Mouse (Mus musculus) T-helper 2 cell (primary cell): Measurements from ENCODE around the gene Ywhag.

ENCODE experiments used
- in situ Hi-C: fragments of 300-600 bp; cut with MboI, MseI; formaldehyde crosslinking; loops from one replicate; pipeline ENCODE4 v1.15.1; 2025; ENCODE audit warnings: high pct_unique_total_duplicates

Gene Ywhag

GRCm38 (mm10) chr5:135951660-135952059, 17.2 kb upstream of the Ywhag start:
- in situ Hi-C loops, result no loop called here

GRCm38 (mm10) chr5:135950710-135951412, 16.4 kb upstream of the Ywhag start:
- in situ Hi-C loops, result no loop called here

- in situ Hi-C loops, result no loop called here
Observed at GRCm38 (mm10) chr5:135946621-135947020, 12.2 kb upstream of the Ywhag start.

GRCm38 (mm10) chr5:135945916-135946408, 11.5 kb upstream of the Ywhag start:
- in situ Hi-C loops, result no loop called here

GRCm38 (mm10) chr5:135942710-135943109, 8.3 kb upstream of the Ywhag start:
- in situ Hi-C loops, result no loop called here

- in situ Hi-C loops, result no loop called here
Observed at GRCm38 (mm10) chr5:135940587-135940986, 6.2 kb upstream of the Ywhag start.

- in situ Hi-C loops, result no loop called here
Observed at GRCm38 (mm10) chr5:135935641-135936190, 1.3 kb upstream of the Ywhag start.

- in situ Hi-C loops, result no loop called here
Observed at GRCm38 (mm10) chr5:135935176-135935523, 734 bp upstream of the Ywhag start.

- in situ Hi-C loops, result no loop called here
Observed at GRCm38 (mm10) chr5:135933900-135934441, 445 bp downstream of the Ywhag start.

GRCm38 (mm10) chr5:135933222-135933899, 1.1 kb downstream of the Ywhag start:
- in situ Hi-C loops, result no loop called here

GRCm38 (mm10) chr5:135932359-135932758, 2.1 kb downstream of the Ywhag start:
- in situ Hi-C loops, result no loop called here

GRCm38 (mm10) chr5:135931526-135931925, 2.9 kb downstream of the Ywhag start:
- in situ Hi-C loops, result no loop called here

- in situ Hi-C loops, result no loop called here
Observed at GRCm38 (mm10) chr5:135929685-135930424, 4.6 kb downstream of the Ywhag start.

- in situ Hi-C loops, result no loop called here
Observed at GRCm38 (mm10) chr5:135923901-135924300, 10.5 kb downstream of the Ywhag start.

- in situ Hi-C loops, result no loop called here
Observed at GRCm38 (mm10) chr5:135919902-135920301, 14.5 kb downstream of the Ywhag start.

- in situ Hi-C loops, result no loop called here
Observed at GRCm38 (mm10) chr5:135918593-135918992, 15.8 kb downstream of the Ywhag start.

- in situ Hi-C loops, result no loop called here
Observed at GRCm38 (mm10) chr5:135918059-135918437, 16.4 kb downstream of the Ywhag start.

- in situ Hi-C loops, result no loop called here
Observed at GRCm38 (mm10) chr5:135917327-135918058, 16.9 kb downstream of the Ywhag start.

GRCm38 (mm10) chr5:135916601-135917000, 17.8 kb downstream of the Ywhag start:
- in situ Hi-C loops, result no loop called here

GRCm38 (mm10) chr5:135916051-135916565, 18.3 kb downstream of the Ywhag start:
- in situ Hi-C loops, result no loop called here

GRCm38 (mm10) chr5:135914156-135914555, 20.3 kb downstream of the Ywhag start:
- in situ Hi-C loops, result no loop called here
